Mouse (Mus musculus): ENCODE results near the gene Vwa3a. TPM values are rescaled to one million over a fixed set of nuclear protein-coding genes. Genes with fewer than 3 reads are reported as not detected.

The Vwa3a gene
- polyA plus RNA-seq, 1 experiment from 2014 or later, result 0.64 TPM

- Histone ChIP-seq H3K4me1 (ENCODE audit: control insufficient read depth, insufficient read depth, low read length) (no peaks in the 10 kb centered on the region), H3K36me3 (ENCODE audit: control insufficient read depth, insufficient read depth, low read length) (no peaks in the 10 kb centered on the region), H3K27me3 (ENCODE audit: control insufficient read depth, insufficient read depth, low read length) (no peaks in the 10 kb centered on the region), H3K4me3 (ENCODE audit: low read depth, low read length) (peak overlapping the region; percentile 55), H3K9ac (ENCODE audit: low read length) (peak overlapping the region; percentile 50), H3K27ac (ENCODE audit: low read depth, low read length) (no peak overlapping the region), H3K4me2 (ENCODE audit: low read depth) (peak overlapping the region; percentile 56), H3K9me3 (ENCODE audit: control insufficient read depth, low read length) (no peaks in the 10 kb centered on the region)
- WGBS, result 1% methylated on average over 41 of the region's 41 CpGs
- DNase-seq (ENCODE audit: low spot score) (peak; percentile 94), ATAC-seq (ENCODE audit: insufficient read depth, low FRiP score, low TSS enrichment) (peak; percentile 91)
Observed at GRCm38 (mm10) chr7:120835449-120836359, 96.6 kb downstream of the Vwa3a start.

DNA sequence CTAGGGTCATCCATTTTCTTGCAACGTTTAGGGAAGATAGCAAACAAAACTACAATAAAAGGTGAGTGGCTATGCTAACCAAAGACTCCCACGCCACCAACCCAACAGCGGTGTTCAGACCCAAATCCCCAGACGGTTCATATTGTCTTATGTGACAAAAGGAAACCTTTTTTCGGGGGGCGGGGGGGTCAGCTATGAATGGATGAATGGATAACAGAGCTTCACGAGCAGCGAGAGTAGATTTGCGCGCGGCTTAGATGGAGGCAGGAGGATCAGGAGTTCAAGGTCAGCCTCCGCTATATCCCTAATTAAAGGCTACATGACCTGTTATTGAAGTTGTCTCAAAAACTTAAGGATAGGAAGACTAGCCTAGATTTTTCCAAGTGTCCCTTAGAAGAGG, 97.2 kb downstream of the Vwa3a start:
- Histone ChIP-seq H3K4me3 (ENCODE audit: low read depth, low read length) (peak overlapping the region; percentile 55), H3K27ac (ENCODE audit: low read depth, low read length) (no peak overlapping the region), H3K27me3 (ENCODE audit: control insufficient read depth, insufficient read depth, low read length) (no peaks in the 10 kb centered on the region), H3K4me2 (ENCODE audit: low read depth) (peak overlapping the region; percentile 56), H3K9ac (ENCODE audit: low read length) (peak overlapping the region; percentile 9; the same call in 1 of the 2 replicates), H3K9me3 (ENCODE audit: control insufficient read depth, low read length) (no peaks in the 10 kb centered on the region), H3K4me1 (ENCODE audit: control insufficient read depth, insufficient read depth, low read length) (no peaks in the 10 kb centered on the region), H3K36me3 (ENCODE audit: control insufficient read depth, insufficient read depth, low read length) (no peaks in the 10 kb centered on the region)
- ATAC-seq (ENCODE audit: insufficient read depth, low FRiP score, low TSS enrichment) (no peak), DNase-seq (ENCODE audit: low spot score) (peak; percentile 62)
- WGBS, result 5% methylated on average over 12 of the region's 12 CpGs

DNA sequence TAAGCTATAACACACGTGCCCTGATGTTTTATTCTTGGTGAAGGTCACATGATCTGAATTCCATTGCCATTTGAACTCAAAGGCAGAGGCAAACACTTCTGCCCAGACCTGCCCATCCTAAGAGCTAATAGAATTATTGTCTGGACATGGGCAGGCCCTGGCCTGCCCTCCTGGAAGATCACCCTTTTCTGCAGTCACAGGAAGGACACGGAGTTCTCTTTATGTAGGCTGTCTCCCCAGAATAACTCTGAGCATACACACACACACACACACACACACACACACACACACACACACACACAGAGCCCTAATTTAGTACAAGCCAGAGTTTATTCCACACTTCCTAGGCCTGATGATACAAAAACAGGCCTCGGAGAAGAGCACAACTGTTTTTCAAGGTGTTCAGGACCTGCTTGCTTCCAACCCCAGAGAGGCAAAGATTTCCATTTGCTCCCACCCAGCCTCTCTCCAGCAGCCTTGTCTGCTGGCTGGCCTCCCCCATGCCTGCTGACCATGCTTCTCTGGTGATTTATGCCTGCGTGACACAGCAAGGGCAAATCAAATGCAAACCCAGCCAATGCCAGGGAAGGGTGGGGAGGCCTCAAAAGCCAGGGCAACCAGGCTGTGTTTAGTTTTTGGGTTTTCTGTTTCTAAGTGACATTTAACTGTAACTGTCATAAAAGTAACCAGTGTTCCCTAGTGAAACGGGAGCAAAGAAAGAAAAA, 99.5 kb downstream of the Vwa3a start:
- WGBS, result 71% methylated on average over 5 of the region's 5 CpGs

GRCm38 (mm10) chr7:120839786-120840185, 100.7 kb downstream of the Vwa3a start:
- no peaks in the 10 kb centered on the region for H3K9me3 ChIP-seq (ENCODE audit: control insufficient read depth, low read length)
- no peak overlapping the region for H3K27ac ChIP-seq (ENCODE audit: low read depth, low read length)
- H3K4me2 ChIP-seq (ENCODE audit: low read depth), result no peak overlapping the region
- DNase-seq (ENCODE audit: low spot score) (no peak), ATAC-seq (ENCODE audit: insufficient read depth, low FRiP score, low TSS enrichment) (no peak)
- H3K9ac ChIP-seq (ENCODE audit: low read length), result no peak overlapping the region
- WGBS, result 63% methylated on average over 2 of the region's 2 CpGs
- no peak overlapping the region for H3K4me3 ChIP-seq (ENCODE audit: low read depth, low read length)
- no peaks in the 10 kb centered on the region for H3K36me3 ChIP-seq (ENCODE audit: control insufficient read depth, insufficient read depth, low read length)
- no peaks in the 10 kb centered on the region for H3K27me3 ChIP-seq (ENCODE audit: control insufficient read depth, insufficient read depth, low read length)
- H3K4me1 ChIP-seq (ENCODE audit: control insufficient read depth, insufficient read depth, low read length), result peaks cover under 1% of the 10 kb centered on the region; the same call in 1 of the 2 replicates

More for the DNA sequence above, 99.5 kb downstream of the Vwa3a start:
- Histone ChIP-seq H3K36me3 (ENCODE audit: control insufficient read depth, insufficient read depth, low read length) (no peaks in the 10 kb centered on the region), H3K4me3 (ENCODE audit: low read depth, low read length) (no peak overlapping the region), H3K9me3 (ENCODE audit: control insufficient read depth, low read length) (no peaks in the 10 kb centered on the region), H3K4me1 (ENCODE audit: control insufficient read depth, insufficient read depth, low read length) (no peaks in the 10 kb centered on the region), H3K4me2 (ENCODE audit: low read depth) (no peak overlapping the region), H3K27me3 (ENCODE audit: control insufficient read depth, insufficient read depth, low read length) (no peaks in the 10 kb centered on the region), H3K27ac (ENCODE audit: low read depth, low read length) (no peak overlapping the region), H3K9ac (ENCODE audit: low read length) (no peak overlapping the region)
- DNase-seq (ENCODE audit: low spot score) (no peak), ATAC-seq (ENCODE audit: insufficient read depth, low FRiP score, low TSS enrichment) (no peak)

DNA sequence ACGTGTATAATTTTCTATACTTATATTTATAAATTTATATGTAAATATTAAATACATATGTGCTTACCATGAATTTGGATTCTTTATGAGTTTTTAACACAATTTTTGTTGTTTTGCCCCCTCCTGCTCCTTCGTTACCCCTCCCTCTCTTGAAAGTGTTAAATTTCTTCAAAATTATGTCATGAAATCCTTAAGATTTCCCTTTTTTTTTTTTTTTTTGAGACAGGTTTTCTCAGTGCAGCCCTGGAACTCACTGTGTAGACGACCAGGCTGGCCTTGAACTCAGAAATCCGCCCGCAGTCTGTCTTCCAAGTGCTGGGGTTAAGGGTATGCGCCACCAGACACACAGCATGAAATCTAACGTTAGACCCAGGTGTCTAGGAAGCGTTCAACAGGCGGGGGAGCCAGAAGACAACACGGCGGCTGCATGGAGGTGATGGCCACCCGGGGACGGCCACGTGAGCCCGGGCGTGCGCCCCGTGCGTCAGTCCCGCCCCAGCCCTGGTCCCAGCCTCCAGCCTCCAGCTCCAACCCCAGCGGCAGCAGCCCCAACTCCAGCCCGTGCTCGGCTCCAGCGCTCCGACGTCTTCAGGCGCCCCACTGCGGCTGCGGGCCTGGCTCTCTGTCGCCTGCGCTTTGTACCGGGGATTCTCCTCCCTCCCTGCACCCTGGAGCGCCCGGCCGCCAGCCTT, 103.4 kb downstream of the Vwa3a start, which contains the start of gene Eef2k:
Eef2k (plus strand) TSS at position 487 of the 692 bp plus-strand sequence.
- ATAC-seq (ENCODE audit: insufficient read depth, low FRiP score, low TSS enrichment), result peak; percentile 88
- 4% methylated on average over 29 of the region's 35 CpGs for WGBS
- Histone ChIP-seq H3K4me2 (ENCODE audit: low read depth) (peak within 1 kb of the TSS; percentile 71), H3K4me1 (ENCODE audit: control insufficient read depth, insufficient read depth, low read length) (peaks cover 3% of the 10 kb centered on the region; the same call in 1 of the 2 replicates), H3K9ac (ENCODE audit: low read length) (peak within 1 kb of the TSS; percentile 89), H3K27ac (ENCODE audit: low read depth, low read length) (peak within 1 kb of the TSS; percentile 72), H3K36me3 (ENCODE audit: control insufficient read depth, insufficient read depth, low read length) (no peaks in the 10 kb centered on the region), H3K9me3 (ENCODE audit: control insufficient read depth, low read length) (no peaks in the 10 kb centered on the region), H3K27me3 (ENCODE audit: control insufficient read depth, insufficient read depth, low read length) (no peaks in the 10 kb centered on the region), H3K4me3 (ENCODE audit: low read depth, low read length) (peak within 1 kb of the TSS; percentile 61)
- DNase-seq (ENCODE audit: low spot score), result peak; percentile 90

DNA sequence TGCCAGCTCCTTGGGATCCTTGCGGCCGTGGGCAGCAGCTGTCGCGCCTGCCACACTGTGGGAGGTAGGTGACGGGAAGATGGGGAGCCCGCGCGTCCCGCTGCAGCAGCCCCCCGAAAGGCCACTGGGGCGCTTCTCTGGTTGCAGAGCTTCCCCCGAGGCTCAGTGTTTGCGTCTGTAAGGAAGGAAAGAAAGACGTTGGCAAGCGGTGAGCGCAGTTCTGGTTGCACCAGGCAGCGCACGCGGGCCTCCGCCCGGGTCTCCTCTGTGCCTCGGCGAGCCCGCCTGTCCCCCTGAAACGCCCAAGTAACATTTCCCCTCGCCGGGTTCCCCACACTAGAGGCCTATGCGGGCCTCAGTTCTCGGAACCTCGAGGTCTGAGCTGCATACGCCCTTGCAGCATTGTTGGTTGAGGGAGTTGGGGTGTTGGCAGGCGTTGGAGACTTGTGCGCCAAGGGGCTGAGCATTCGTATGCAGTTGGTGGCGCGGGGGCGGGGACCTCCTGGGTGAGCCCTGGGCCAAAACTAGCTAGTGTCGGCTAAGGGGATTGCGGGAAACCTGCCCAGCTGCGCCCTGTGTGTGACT, 104.0 kb downstream of the Vwa3a start:
- no peaks in the 10 kb centered on the region for H3K27me3 ChIP-seq (ENCODE audit: control insufficient read depth, insufficient read depth, low read length)
- WGBS, result 0% methylated on average over 39 of the region's 40 CpGs

DNA sequence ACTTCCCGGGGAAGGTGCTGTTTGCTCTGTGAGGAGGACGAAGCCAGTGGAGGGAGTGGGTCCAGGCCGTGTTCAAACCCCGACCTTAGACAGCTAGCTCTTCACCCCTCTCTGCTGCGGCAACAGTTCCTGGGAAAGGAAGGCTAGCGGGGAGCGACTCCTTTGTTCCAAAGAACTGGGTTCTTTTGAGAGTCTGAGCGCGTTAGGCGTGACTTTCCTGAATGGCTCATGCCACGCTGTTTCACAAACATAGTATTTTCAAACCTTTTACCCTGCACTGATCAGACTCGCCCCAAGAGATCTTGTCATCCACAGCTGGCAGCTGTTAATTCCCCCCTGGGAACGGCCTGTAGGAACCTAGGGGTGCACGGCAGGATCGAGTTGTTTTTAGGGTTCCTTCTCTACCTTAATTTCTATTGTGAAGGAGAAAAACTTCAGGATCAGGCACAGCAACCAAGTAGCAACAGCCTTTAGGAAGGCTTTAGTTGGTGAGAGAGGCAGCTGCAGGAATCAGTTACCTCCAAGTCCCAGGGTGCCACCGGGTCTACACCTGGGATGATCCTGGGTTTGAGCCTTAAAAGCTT, 104.8 kb downstream of the Vwa3a start:
- 1% methylated on average over 16 of the region's 16 CpGs for WGBS
- Histone ChIP-seq H3K27me3 (ENCODE audit: control insufficient read depth, insufficient read depth, low read length) (no peaks in the 10 kb centered on the region), H3K36me3 (ENCODE audit: control insufficient read depth, insufficient read depth, low read length) (no peaks in the 10 kb centered on the region), H3K4me1 (ENCODE audit: control insufficient read depth, insufficient read depth, low read length) (peaks cover 3% of the 10 kb centered on the region; the same call in 1 of the 2 replicates), H3K4me2 (ENCODE audit: low read depth) (peak overlapping the region; percentile 71), H3K9ac (ENCODE audit: low read length) (peak overlapping the region; percentile 89), H3K27ac (ENCODE audit: low read depth, low read length) (0 out of 2 replicates have a peak overlapping the region, but pooled peaks have one; percentile 9), H3K4me3 (ENCODE audit: low read depth, low read length) (peak overlapping the region; percentile 61), H3K9me3 (ENCODE audit: control insufficient read depth, low read length) (no peaks in the 10 kb centered on the region)
- DNase-seq (ENCODE audit: low spot score), result no peak
- ATAC-seq (ENCODE audit: insufficient read depth, low FRiP score, low TSS enrichment), result no peak

More for the DNA sequence above, 104.0 kb downstream of the Vwa3a start:
- Histone ChIP-seq H3K4me1 (ENCODE audit: control insufficient read depth, insufficient read depth, low read length) (peaks cover 3% of the 10 kb centered on the region; the same call in 1 of the 2 replicates), H3K4me2 (ENCODE audit: low read depth) (peak overlapping the region; percentile 71), H3K36me3 (ENCODE audit: control insufficient read depth, insufficient read depth, low read length) (no peaks in the 10 kb centered on the region), H3K9me3 (ENCODE audit: control insufficient read depth, low read length) (no peaks in the 10 kb centered on the region), H3K4me3 (ENCODE audit: low read depth, low read length) (peak overlapping the region; percentile 61), H3K27ac (ENCODE audit: low read depth, low read length) (peak overlapping the region; percentile 72), H3K9ac (ENCODE audit: low read length) (peak overlapping the region; percentile 89)
- peak; percentile 82 for DNase-seq (ENCODE audit: low spot score)
- ATAC-seq (ENCODE audit: insufficient read depth, low FRiP score, low TSS enrichment), result peak; percentile 69

Measured in neural tube, embryonic 11.5 days (tissue).